Mouse (Mus musculus) urinary bladder, postnatal 0 days (tissue): ENCODE results near the gene Pdgfd. TPM values are rescaled to one million over a fixed set of nuclear protein-coding genes. Genes with fewer than 3 reads are reported as not detected.

Experiments used
- polyA plus RNA-seq: library from polyadenylated mRNA; unstranded; fragments of >200 nt; fragmentation: Nextera tagmentation; extraction: Ambion mirVana; gene quantifications from 2 replicates; pipeline ENCODE4 v1.2.1, GENCODE M21; 2015

The Pdgfd gene
- 19.5 and 27.8 TPM in 2 replicates for polyA plus RNA-seq

GRCm38 (mm10) chr9:6168391-6169037 lies at the start of gene Pdgfd:
Pdgfd (plus strand) TSS chr9:6168584.

GRCm38 (mm10) chr9:6269796-6270280 lies 101.5 kb downstream of the Pdgfd start, which contains the start of gene Ddi1:
Ddi1 (minus strand) TSS chr9:6269846.

Other genes starting within 250 kb of the Pdgfd start
- gene Ddi1, start 101.3 kb downstream of the Pdgfd start, polyA plus RNA-seq = 0.13 TPM in 2 replicates